ENCODE assay signal across 10 mouse cellular contexts in the genomic region with DNA sequence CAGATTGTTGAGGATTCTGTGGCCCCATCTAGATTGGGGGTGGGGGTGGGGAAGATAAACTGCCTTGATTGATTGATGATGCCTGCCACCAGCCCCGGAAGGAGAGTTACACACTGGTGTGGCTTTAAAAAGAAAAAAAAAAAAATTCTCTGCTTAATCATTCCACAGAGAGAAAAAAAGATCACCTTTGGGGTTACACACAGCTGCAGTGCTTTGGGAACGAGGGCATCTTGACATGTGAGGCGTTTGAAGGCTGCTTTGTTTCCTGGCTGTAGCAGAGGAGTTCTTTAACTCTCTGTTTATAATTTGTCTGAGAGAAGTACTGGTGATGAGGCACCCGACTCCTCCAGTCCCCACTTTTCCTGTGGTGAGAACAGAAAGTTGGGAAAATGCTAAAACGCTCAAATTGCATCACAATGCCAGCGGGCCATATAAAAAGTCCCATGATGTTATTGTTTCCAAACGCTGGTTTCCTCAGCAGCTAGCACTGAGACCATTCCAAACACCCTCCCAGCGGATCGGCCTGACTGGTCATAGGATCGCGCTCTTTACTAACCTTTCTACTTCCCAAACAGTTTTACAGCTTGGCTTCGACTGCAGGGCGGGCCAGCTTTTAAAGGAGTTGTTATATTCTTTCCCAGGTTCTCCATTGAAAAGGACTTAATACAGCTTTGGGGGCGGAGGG.
DNase-seq lines count a peak whose midpoint lies in the region; ATAC-seq and TF ChIP-seq lines count a peak whose summit lies in the region.
"Had no signal": no experiment of that assay in that cellular context is flagged by ENCODE, and none has a peak within 500 bp of the region (broad histone marks: within the 10 kb centered on the region; RNA-seq: fewer than 3 reads in every experiment).

No protein-coding gene starts in this region.

- no peak overlapping the region for H3K4me3 ChIP-seq in heart, embryonic 10.5 days
- no peak overlapping the region for H3K4me3 ChIP-seq in heart, embryonic 12.5 days
- H3K4me3 ChIP-seq in ES-E14 (ENCODE audit: insufficient read depth in 1 of 2, low read depth in 1 of 2, low read length in 2 of 2, poor library complexity in 1 of 2, severe bottlenecking in 1 of 2): 0 out of 4 replicates have a peak overlapping the region, but pooled peaks of 1 of the 2 experiments have one; percentile 0
- no peak overlapping the region for H3K4me3 ChIP-seq in intestine, embryonic 14.5 days (ENCODE audit: low read depth, low read length)
- H3K4me3 ChIP-seq: embryonic facial prominence, embryonic 13.5 days had no signal

- 39% methylated on average over 14 of the region's 14 CpGs for WGBS in heart, embryonic 10.5 days
- 39% methylated on average over 14 of the region's 14 CpGs for WGBS in heart, embryonic 12.5 days
- 17% methylated on average over 14 of the region's 14 CpGs for WGBS in intestine, embryonic 14.5 days

- no peak for DNase-seq in heart, embryonic 10.5 days (ENCODE audit: low spot score)
- DNase-seq in ES-E14 (ENCODE audit: low read depth, low spot score): peak; percentile 21
- no peak for DNase-seq in intestine, embryonic 14.5 days (ENCODE audit: low spot score)
- peak; percentile 48 for DNase-seq in lung, postnatal 10 days
- no peak for DNase-seq in spleen, postnatal 4 days (ENCODE audit: low spot score in 2 of 2)
- DNase-seq in yolk sac, embryonic 10.5 days (ENCODE audit: low spot score): no peak
- DNase-seq: adrenal gland, postnatal 14 days had no signal

- in situ Hi-C loops in ES-E14 (cut with MboI; ENCODE audit: low sequenced_read_pairs in 2 of 2, unreplicated experiment in 2 of 2): no loop called here

- H3K4me1 ChIP-seq in heart, embryonic 10.5 days: peaks cover 6% of the 10 kb centered on the region; the same call in 1 of the 2 replicates
- no peaks in the 10 kb centered on the region for H3K4me1 ChIP-seq in heart, embryonic 12.5 days (replicated peaks)
- peaks cover 8 to 11% of the 10 kb centered on the region in 2 experiments; a peak in 2 of 4 replicates for H3K4me1 ChIP-seq in ES-E14 (ENCODE audit: control insufficient read depth in 2 of 2, insufficient read depth in 2 of 2, low read length in 2 of 2, poor library complexity in 1 of 2)
- H3K4me1 ChIP-seq in intestine, embryonic 14.5 days (replicated peaks; ENCODE audit: control insufficient read depth, insufficient read depth, low read length): peaks cover 8% of the 10 kb centered on the region; the same call in 1 of the 2 replicates
- H3K4me1 ChIP-seq: embryonic facial prominence, embryonic 13.5 days had no signal

- H3K4me2 ChIP-seq in heart, embryonic 12.5 days: no peak overlapping the region
- H3K4me2 ChIP-seq in intestine, embryonic 14.5 days (ENCODE audit: low read length): peak overlapping the region; percentile 41
- H3K4me2 ChIP-seq: embryonic facial prominence, embryonic 13.5 days had no signal

- peak overlapping the region; percentile 53; the same call in 1 of the 2 replicates for H3K27ac ChIP-seq in heart, embryonic 10.5 days
- H3K27ac ChIP-seq in heart, embryonic 12.5 days (ENCODE audit: poor library complexity, severe bottlenecking): no peak overlapping the region
- no peak overlapping the region for H3K27ac ChIP-seq in ES-E14 (ENCODE audit: insufficient read depth, low read depth, low read length, poor library complexity, severe bottlenecking)
- peak overlapping the region; percentile 38; the same call in 1 of the 2 replicates for H3K27ac ChIP-seq in intestine, embryonic 14.5 days (ENCODE audit: low read depth)
- H3K27ac ChIP-seq: embryonic facial prominence, embryonic 13.5 days had no signal

- no peak for ATAC-seq in heart, embryonic 12.5 days (ENCODE audit: insufficient number of reproducible peaks, low FRiP score)
- no peak for ATAC-seq in intestine, embryonic 14.5 days (replicated peaks; ENCODE audit: low FRiP score, low TSS enrichment, low read depth)
- ATAC-seq in megakaryocyte, adult 5-6 weeks (ENCODE audit: poor library complexity, severe bottlenecking): no peak

- no peaks in the 10 kb centered on the region for H3K27me3 ChIP-seq in heart, embryonic 10.5 days (ENCODE audit: insufficient read depth, poor library complexity, severe bottlenecking)
- H3K27me3 ChIP-seq in heart, embryonic 12.5 days (replicated peaks): no peaks in the 10 kb centered on the region
- H3K27me3 ChIP-seq in intestine, embryonic 14.5 days (replicated peaks; ENCODE audit: control insufficient read depth, insufficient read depth, low read length): no peaks in the 10 kb centered on the region
- H3K27me3 ChIP-seq: embryonic facial prominence, embryonic 13.5 days had no signal

- H3K9me3 ChIP-seq in heart, embryonic 10.5 days: no peaks in the 10 kb centered on the region
- no peaks in the 10 kb centered on the region for H3K9me3 ChIP-seq in heart, embryonic 12.5 days (replicated peaks)
- H3K9me3 ChIP-seq in ES-E14 (ENCODE audit: control insufficient read depth, insufficient read depth, low read depth, low read length): no peaks in the 10 kb centered on the region
- H3K9me3 ChIP-seq in intestine, embryonic 14.5 days (ENCODE audit: control insufficient read depth, low read length): no peaks in the 10 kb centered on the region
- H3K9me3 ChIP-seq: embryonic facial prominence, embryonic 13.5 days had no signal

- no peaks in the 10 kb centered on the region for H3K36me3 ChIP-seq in heart, embryonic 10.5 days
- H3K36me3 ChIP-seq in heart, embryonic 12.5 days: no peaks in the 10 kb centered on the region
- H3K36me3 ChIP-seq in ES-E14 (ENCODE audit: control insufficient read depth, insufficient read depth, low read length, poor library complexity, severe bottlenecking): no peaks in the 10 kb centered on the region
- H3K36me3 ChIP-seq in intestine, embryonic 14.5 days (ENCODE audit: control insufficient read depth, insufficient read depth, low read length): no peaks in the 10 kb centered on the region
- H3K36me3 ChIP-seq: embryonic facial prominence, embryonic 13.5 days had no signal

- no peak overlapping the region for H3K9ac ChIP-seq in heart, embryonic 12.5 days
- H3K9ac ChIP-seq in ES-E14 (ENCODE audit: insufficient read depth, low read depth, low read length, poor library complexity, severe bottlenecking): no peak overlapping the region
- 0 out of 2 replicates have a peak overlapping the region, but pooled peaks have one; percentile 20 for H3K9ac ChIP-seq in intestine, embryonic 14.5 days (ENCODE audit: low read length)
- H3K9ac ChIP-seq: embryonic facial prominence, embryonic 13.5 days had no signal

TF ChIP-seq in ES-E14, 5 proteins besides CTCF, POLR2A, EP300 and RAD21:
- TF ChIP-seq CHD2 (IDR thresholded peaks at IDR 0.05; ENCODE audit: low read depth, low read length): no peak
- peak; percentile 62 for TF ChIP-seq ZNF384 (IDR thresholded peaks at IDR 0.05; ENCODE audit: low read depth, low read length)

Comparison
In these comparisons a context has a peak if more than half of its experiments do, and no peak if none do; other contexts are left out.
1. H3K27ac ChIP-seq: peak in heart, embryonic 10.5 days (single experiment) and intestine, embryonic 14.5 days (single experiment); none in heart, embryonic 12.5 days (single experiment) and ES-E14 (single experiment).
2. DNase-seq: peak in ES-E14 (single experiment) and lung, postnatal 10 days (single experiment); none in heart, embryonic 10.5 days (single experiment), intestine, embryonic 14.5 days (single experiment), spleen, postnatal 4 days (0 of 2) and yolk sac, embryonic 10.5 days (single experiment).